In genomic region chr2:19142586-19142985, GRCm38 (mm10) we compare ENCODE assay signal across 22 mouse cellular contexts. TPM values are rescaled to one million over a fixed set of nuclear protein-coding genes. Genes with fewer than 3 reads are reported as not detected.
DNase-seq lines count a peak whose midpoint lies in the region; ATAC-seq and TF ChIP-seq lines count a peak whose summit lies in the region.
"Had no signal": no experiment of that assay in that cellular context is flagged by ENCODE, and none has a peak within 500 bp of the region (broad histone marks: within the 10 kb centered on the region; RNA-seq: fewer than 3 reads in every experiment).

No protein-coding gene starts in this region.

- ATAC-seq in kidney, embryonic 15.5 days (replicated peaks; ENCODE audit: low FRiP score): 0 out of 2 replicates have a peak, but pooled peaks have one; percentile 70
- ATAC-seq: activated CD4-positive, CD25-positive, alpha-beta regulatory T cell, adult 4 months; forebrain, embryonic 16.5 days; midbrain, embryonic 15.5 days had no signal

- no peak overlapping the region for H3K4me2 ChIP-seq in kidney, embryonic 15.5 days
- H3K4me2 ChIP-seq: heart, embryonic 13.5 days; limb, embryonic 12.5 days; liver, embryonic 13.5 days; lung, embryonic 14.5 days; midbrain, embryonic 15.5 days had no signal

- H3K4me1 ChIP-seq in heart, adult 2 months (ENCODE audit: control insufficient read depth, insufficient read depth, low read length): peaks cover 7% of the 10 kb centered on the region
- peaks cover 18% of the 10 kb centered on the region; the same call in 1 of the 2 replicates for H3K4me1 ChIP-seq in kidney, embryonic 15.5 days
- H3K4me1 ChIP-seq in cerebellum, adult 2 months (ENCODE audit: control insufficient read depth, insufficient read depth, low read length): no peaks in the 10 kb centered on the region
- H3K4me1 ChIP-seq: limb, embryonic 12.5 days; midbrain, embryonic 15.5 days had no signal

- no peak for TF ChIP-seq POLR2A in heart, adult 2 months (IDR thresholded peaks at IDR 0.05; ENCODE audit: insufficient read depth, low read depth, low read length)
- TF ChIP-seq POLR2A in cerebellum, adult 2 months (IDR thresholded peaks at IDR 0.05; ENCODE audit: borderline replicate concordance, insufficient read depth, low read length): no peak

- no peaks in the 10 kb centered on the region for H3K79me2 ChIP-seq in heart, adult 2 months (replicated peaks; ENCODE audit: control insufficient read depth, insufficient read depth, low read length)

- no peak overlapping the region for H3K9ac ChIP-seq in heart, adult 2 months (ENCODE audit: low read depth, low read length)
- no peak overlapping the region for H3K9ac ChIP-seq in kidney, embryonic 15.5 days
- H3K9ac ChIP-seq: heart, embryonic 13.5 days; limb, embryonic 12.5 days; liver, embryonic 13.5 days; lung, embryonic 14.5 days; midbrain, embryonic 15.5 days had no signal

- no peaks in the 10 kb centered on the region for H3K9me3 ChIP-seq in kidney, embryonic 15.5 days (replicated peaks)
- H3K9me3 ChIP-seq: G1E; heart, embryonic 13.5 days; limb, embryonic 12.5 days; liver, embryonic 13.5 days; midbrain, embryonic 15.5 days had no signal

- H3K36me3 ChIP-seq in heart, adult 2 months (ENCODE audit: control insufficient read depth, insufficient read depth, low read length): 0 out of 2 replicates have a peak, but pooled peaks cover 2% of the 10 kb centered on the region
- no peaks in the 10 kb centered on the region for H3K36me3 ChIP-seq in kidney, embryonic 15.5 days
- H3K36me3 ChIP-seq: G1E; heart, embryonic 13.5 days; limb, embryonic 12.5 days; liver, embryonic 13.5 days; midbrain, embryonic 15.5 days had no signal

- H3K4me3 ChIP-seq in heart, adult 2 months: no peak overlapping the region
- no peak overlapping the region for H3K4me3 ChIP-seq in kidney, embryonic 15.5 days (replicated peaks)
- no peak overlapping the region for H3K4me3 ChIP-seq in cerebellum, adult 2 months (replicated peaks; ENCODE audit: insufficient read depth, low read depth, low read length)
- H3K4me3 ChIP-seq: heart, embryonic 13.5 days; limb, embryonic 12.5 days; liver, embryonic 13.5 days; midbrain, embryonic 15.5 days had no signal

- TF ChIP-seq EP300 in heart, adult 2 months (IDR thresholded peaks at IDR 0.05; ENCODE audit: insufficient read depth, low read depth, low read length): no peak

- peak overlapping the region; percentile 36 for H3K27ac ChIP-seq in heart, adult 2 months
- H3K27ac ChIP-seq in kidney, embryonic 15.5 days: no peak overlapping the region
- no peak overlapping the region for H3K27ac ChIP-seq in cerebellum, adult 2 months (ENCODE audit: insufficient read depth, low read length)
- H3K27ac ChIP-seq: heart, embryonic 13.5 days; limb, embryonic 12.5 days; liver, embryonic 13.5 days; midbrain, embryonic 15.5 days had no signal

- DNase-seq in heart, adult 2 months: no peak
- DNase-seq in heart, postnatal 36 days: no peak
- DNase-seq in kidney, adult 9 months: peak; percentile 52
- DNase-seq in kidney, adult 18-20 months: no peak
- DNase-seq in cerebellum, postnatal 14 days: no peak
- DNase-seq in cerebellum, adult 2 months: no peak
- DNase-seq: cerebellum, adult 11 months; cerebellum, postnatal 25 days; embryo, embryonic 11 days; gastrocnemius, postnatal 25 days; liver, embryonic 13.5 days; lung, embryonic 14.5 days; lung, postnatal 36 days; right cerebral cortex, adult 18-20 months; thymus, postnatal 14 days had no signal

- 7% methylated on average over 2 of the region's 2 CpGs for WGBS in heart, adult 2 months
- 9% methylated on average over 2 of the region's 2 CpGs for WGBS in kidney, embryonic 15.5 days
- WGBS in cerebellum, adult 2 months: 44% methylated on average over 2 of the region's 2 CpGs

- H3K27me3 ChIP-seq in heart, adult 2 months (ENCODE audit: control insufficient read depth, insufficient read depth, low read length): no peaks in the 10 kb centered on the region
- H3K27me3 ChIP-seq in kidney, embryonic 15.5 days: no peaks in the 10 kb centered on the region
- H3K27me3 ChIP-seq in cerebellum, adult 2 months (ENCODE audit: control insufficient read depth, insufficient read depth, low read length): no peaks in the 10 kb centered on the region; the same call in 1 of the 2 replicates
- H3K27me3 ChIP-seq: heart, embryonic 13.5 days; limb, embryonic 12.5 days; liver, embryonic 13.5 days; midbrain, embryonic 15.5 days had no signal

- TF ChIP-seq CTCF in heart, adult 2 months (IDR thresholded peaks at IDR 0.05): no peak
- no peak for TF ChIP-seq CTCF in cerebellum, adult 2 months (IDR thresholded peaks at IDR 0.05; ENCODE audit: borderline replicate concordance, insufficient read depth, low read depth, low read length)

- intact Hi-C loops in heart, adult 2 months (cut with DNase I): no loop called here
- intact Hi-C loops in heart, postnatal 36 days (cut with DNase I): no loop called here

RNA-seq across cellular contexts. Expression of gene Armc3, which starts 56.5 kb away (rescaled TPM):
- not detected for total RNA-seq in heart, adult 2 months (2021)
- polyA plus RNA-seq in heart, adult 2 months (2012; rRNA removed): 0.06 TPM in 1 of 2 replicates, not detected in the other
- total RNA-seq in heart, postnatal 36 days (2021): not detected
- 0.12 and 0.14 TPM in 2 replicates for polyA plus RNA-seq in kidney, embryonic 15.5 days (2015; fragmentation: Nextera tagmentation; extraction: Ambion mirVana)
- 0.11 and 0.29 TPM in 2 replicates for polyA plus RNA-seq in cerebellum, adult 2 months (2012; rRNA removed)
- total RNA-seq: gastrocnemius, postnatal 25 days had no signal
- polyA plus RNA-seq: G1E; limb, embryonic 12.5 days had no signal
